Mouse (Mus musculus): Measurements from ENCODE around the gene Tnik. TPM values are rescaled to one million over a fixed set of nuclear protein-coding genes. Genes with fewer than 3 reads are reported as not detected.

The Tnik gene
- polyA plus RNA-seq, 1 experiment from 2014 or later, result 9.8 TPM

- H3K27ac ChIP-seq (ENCODE audit: low read length), result peak overlapping the region; percentile 81
- H3K9ac ChIP-seq (ENCODE audit: low read length), result peak overlapping the region; percentile 13; the same call in 1 of the 2 replicates
- no peaks in the 10 kb centered on the region for H3K9me3 ChIP-seq (replicated peaks; ENCODE audit: control insufficient read depth, low read length)
- WGBS, result 51% methylated on average over 9 of the region's 9 CpGs
- no peaks in the 10 kb centered on the region for H3K27me3 ChIP-seq (ENCODE audit: control insufficient read depth, insufficient read depth, low read length)
- peak; percentile 66 for ATAC-seq (replicated peaks; ENCODE audit: extremely low read depth, insufficient read depth, low FRiP score)
- peaks cover 6% of the 10 kb centered on the region; the same call in 1 of the 2 replicates for H3K4me1 ChIP-seq (ENCODE audit: control insufficient read depth, insufficient read depth, low read length)
- H3K36me3 ChIP-seq (ENCODE audit: control insufficient read depth, insufficient read depth), result no peaks in the 10 kb centered on the region
- no peak overlapping the region for H3K4me3 ChIP-seq (ENCODE audit: low read length)
- no peak overlapping the region for H3K4me2 ChIP-seq (ENCODE audit: low read depth, low read length)
These were observed 136.7 kb downstream of the Tnik start for GRCm38 (mm10) chr3:28399593-28400216.

DNA sequence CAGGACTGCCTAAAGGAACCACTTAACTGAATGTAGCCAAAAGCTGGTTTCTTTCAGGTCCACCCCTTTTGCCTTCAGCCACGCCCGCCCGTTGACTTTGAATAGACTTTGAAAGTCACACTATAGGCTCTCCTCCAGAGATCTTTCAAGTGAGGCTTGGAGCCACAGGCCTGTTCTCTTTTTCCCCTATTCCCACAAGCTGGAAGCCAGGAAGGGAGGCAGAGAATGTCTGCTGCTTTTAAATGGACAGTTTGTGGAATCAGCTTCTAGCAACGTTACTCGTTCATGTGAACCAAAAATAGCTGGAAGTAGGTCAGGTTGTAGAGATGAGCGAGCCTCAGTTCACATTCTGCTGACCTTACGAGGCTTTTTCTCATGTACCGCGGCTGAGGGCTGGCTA lies 138.3 kb downstream of the Tnik start:
- Histone ChIP-seq H3K4me3 (ENCODE audit: low read length) (no peak overlapping the region), H3K4me1 (ENCODE audit: control insufficient read depth, insufficient read depth, low read length) (peaks cover 6% of the 10 kb centered on the region; the same call in 1 of the 2 replicates), H3K9me3 (replicated peaks; ENCODE audit: control insufficient read depth, low read length) (no peaks in the 10 kb centered on the region; the same call in 1 of the 2 replicates), H3K9ac (ENCODE audit: low read length) (no peak overlapping the region), H3K27ac (ENCODE audit: low read length) (peak overlapping the region; percentile 70), H3K4me2 (ENCODE audit: low read depth, low read length) (no peak overlapping the region), H3K27me3 (ENCODE audit: control insufficient read depth, insufficient read depth, low read length) (no peaks in the 10 kb centered on the region), H3K36me3 (ENCODE audit: control insufficient read depth, insufficient read depth) (no peaks in the 10 kb centered on the region)
- 52% methylated on average over 9 of the region's 9 CpGs for WGBS
- no peak; the same call in 1 of the 2 replicates for ATAC-seq (replicated peaks; ENCODE audit: extremely low read depth, insufficient read depth, low FRiP score)

DNA sequence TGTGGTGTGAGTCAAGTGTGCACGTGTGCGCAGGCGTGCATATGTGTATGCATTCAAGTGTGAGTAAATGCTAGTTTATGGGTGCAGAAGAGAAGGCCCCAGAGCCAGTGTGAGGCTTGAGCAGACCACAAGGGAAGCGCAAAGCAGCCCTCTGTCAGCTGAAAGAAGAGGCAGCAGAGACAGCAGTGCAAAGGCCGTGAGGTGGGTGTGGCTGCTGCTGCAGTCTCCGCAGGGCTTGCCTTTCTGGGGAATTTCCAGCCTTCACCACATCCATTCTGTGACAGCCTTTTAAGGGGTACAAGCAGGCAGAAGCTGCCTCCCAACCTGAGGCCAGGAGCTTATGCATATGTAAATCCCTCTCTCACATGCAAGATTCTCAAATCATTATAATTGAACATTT lies 139.2 kb downstream of the Tnik start:
- H3K9ac ChIP-seq (ENCODE audit: low read length), result no peak overlapping the region
- no peak overlapping the region for H3K4me3 ChIP-seq (ENCODE audit: low read length)
- no peak overlapping the region for H3K27ac ChIP-seq (ENCODE audit: low read length)
- no peak for ATAC-seq (replicated peaks; ENCODE audit: extremely low read depth, insufficient read depth, low FRiP score)
- no peak overlapping the region for H3K4me2 ChIP-seq (ENCODE audit: low read depth, low read length)
- WGBS, result 69% methylated on average over 6 of the region's 6 CpGs
- no peaks in the 10 kb centered on the region for H3K36me3 ChIP-seq (ENCODE audit: control insufficient read depth, insufficient read depth)
- H3K4me1 ChIP-seq (ENCODE audit: control insufficient read depth, insufficient read depth, low read length), result peaks cover 6% of the 10 kb centered on the region; the same call in 1 of the 2 replicates
- H3K9me3 ChIP-seq (replicated peaks; ENCODE audit: control insufficient read depth, low read length), result no peaks in the 10 kb centered on the region; the same call in 1 of the 2 replicates
- no peaks in the 10 kb centered on the region for H3K27me3 ChIP-seq (ENCODE audit: control insufficient read depth, insufficient read depth, low read length)

GRCm38 (mm10) chr3:28405391-28405790 lies 142.4 kb downstream of the Tnik start:
- no peak overlapping the region for H3K27ac ChIP-seq (ENCODE audit: low read length)
- H3K4me3 ChIP-seq (ENCODE audit: low read length), result no peak overlapping the region
- H3K9me3 ChIP-seq (replicated peaks; ENCODE audit: control insufficient read depth, low read length), result no peaks in the 10 kb centered on the region; the same call in 1 of the 2 replicates
- 84% methylated on average over 2 of the region's 2 CpGs for WGBS
- no peak overlapping the region for H3K9ac ChIP-seq (ENCODE audit: low read length)
- H3K36me3 ChIP-seq (ENCODE audit: control insufficient read depth, insufficient read depth), result no peaks in the 10 kb centered on the region
- no peaks in the 10 kb centered on the region for H3K27me3 ChIP-seq (ENCODE audit: control insufficient read depth, insufficient read depth, low read length)
- peaks cover 6% of the 10 kb centered on the region; the same call in 1 of the 2 replicates for H3K4me1 ChIP-seq (ENCODE audit: control insufficient read depth, insufficient read depth, low read length)
- no peak for ATAC-seq (replicated peaks; ENCODE audit: extremely low read depth, insufficient read depth, low FRiP score)
- H3K4me2 ChIP-seq (ENCODE audit: low read depth, low read length), result no peak overlapping the region

DNA sequence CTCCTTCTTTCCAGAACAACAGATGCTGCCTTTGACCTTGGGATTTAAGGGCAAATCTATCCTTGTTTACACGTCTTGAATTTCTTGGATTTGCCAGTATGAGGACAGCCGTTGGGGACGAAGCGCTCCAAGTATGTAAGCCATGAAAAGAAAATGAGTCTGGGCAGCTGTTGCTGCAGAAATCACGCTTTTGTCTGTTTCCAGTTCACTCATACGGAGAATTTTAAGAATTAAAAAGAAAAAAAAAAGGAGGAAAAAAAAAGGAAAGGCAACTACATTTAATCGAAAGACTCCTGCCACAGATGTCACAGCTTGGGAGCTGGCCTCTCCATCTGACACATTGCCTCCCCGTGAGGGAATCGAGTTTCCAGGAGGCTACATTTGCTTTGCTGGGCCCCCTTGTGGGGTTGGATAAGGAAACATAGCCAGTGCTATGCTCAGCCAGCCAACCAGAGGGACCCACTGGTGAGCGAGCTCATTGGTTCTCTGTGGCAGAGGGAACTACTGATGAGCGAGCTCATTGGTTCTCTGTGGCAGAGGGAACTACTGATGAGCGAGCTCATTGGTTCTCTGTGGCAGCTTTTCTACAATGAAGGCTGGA lies 145.9 kb downstream of the Tnik start:
- ATAC-seq (replicated peaks; ENCODE audit: extremely low read depth, insufficient read depth, low FRiP score), result peak; percentile 73
- WGBS, result 51% methylated on average over 12 of the region's 12 CpGs
- H3K27ac ChIP-seq (ENCODE audit: low read length), result 0 out of 2 replicates have a peak overlapping the region, but pooled peaks have one; percentile 53

DNA sequence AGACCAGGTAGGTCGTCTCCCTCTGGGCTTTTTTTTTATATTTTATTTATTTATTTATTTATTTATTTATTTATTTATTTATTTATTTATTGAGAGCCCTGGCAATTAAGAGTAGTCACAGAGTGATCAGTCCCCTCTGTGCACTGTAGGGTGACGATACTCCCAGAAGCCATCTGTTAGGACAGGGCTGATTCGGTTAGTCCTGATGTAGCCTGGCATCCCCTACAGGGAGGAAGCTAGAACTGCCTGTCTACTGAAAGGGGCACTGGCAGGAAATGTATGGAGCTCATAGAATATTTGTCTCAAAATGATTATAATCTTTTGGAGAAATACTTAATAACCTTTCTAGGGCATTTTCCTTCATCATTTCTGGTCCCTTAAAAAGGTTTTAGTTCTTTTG lies 147.3 kb downstream of the Tnik start:
- no peaks in the 10 kb centered on the region; the same call in 1 of the 2 replicates for H3K9me3 ChIP-seq (replicated peaks; ENCODE audit: control insufficient read depth, low read length)
- H3K4me3 ChIP-seq (ENCODE audit: low read length), result no peak overlapping the region
- H3K27me3 ChIP-seq (ENCODE audit: control insufficient read depth, insufficient read depth, low read length), result no peaks in the 10 kb centered on the region
- H3K4me2 ChIP-seq (ENCODE audit: low read depth, low read length), result no peak overlapping the region
- H3K27ac ChIP-seq (ENCODE audit: low read length), result no peak overlapping the region
- H3K9ac ChIP-seq (ENCODE audit: low read length), result no peak overlapping the region
- WGBS, result 72% methylated on average over 3 of the region's 3 CpGs
- no peaks in the 10 kb centered on the region for H3K36me3 ChIP-seq (ENCODE audit: control insufficient read depth, insufficient read depth)
- ATAC-seq (replicated peaks; ENCODE audit: extremely low read depth, insufficient read depth, low FRiP score), result peak; percentile 64; the same call in 1 of the 2 replicates
- peaks cover 10% of the 10 kb centered on the region; the same call in 1 of the 2 replicates for H3K4me1 ChIP-seq (ENCODE audit: control insufficient read depth, insufficient read depth, low read length)

More for the DNA sequence above, 145.9 kb downstream of the Tnik start:
- Histone ChIP-seq H3K36me3 (ENCODE audit: control insufficient read depth, insufficient read depth) (no peaks in the 10 kb centered on the region), H3K9ac (ENCODE audit: low read length) (no peak overlapping the region), H3K27me3 (ENCODE audit: control insufficient read depth, insufficient read depth, low read length) (no peaks in the 10 kb centered on the region), H3K9me3 (replicated peaks; ENCODE audit: control insufficient read depth, low read length) (no peaks in the 10 kb centered on the region; the same call in 1 of the 2 replicates), H3K4me1 (ENCODE audit: control insufficient read depth, insufficient read depth, low read length) (peaks cover 10% of the 10 kb centered on the region; the same call in 1 of the 2 replicates), H3K4me2 (ENCODE audit: low read depth, low read length) (no peak overlapping the region), H3K4me3 (ENCODE audit: low read length) (no peak overlapping the region)

- H3K4me2 ChIP-seq (ENCODE audit: low read depth, low read length), result no peak overlapping the region
- ATAC-seq (replicated peaks; ENCODE audit: extremely low read depth, insufficient read depth, low FRiP score), result no peak
- 58% methylated on average over 2 of the region's 2 CpGs for WGBS
These were observed 153.0 kb downstream of the Tnik start for GRCm38 (mm10) chr3:28415986-28416385.

GRCm38 (mm10) chr3:28417091-28417715 lies 154.2 kb downstream of the Tnik start:
- no peak overlapping the region for H3K9ac ChIP-seq (ENCODE audit: low read length)
- H3K4me1 ChIP-seq (ENCODE audit: control insufficient read depth, insufficient read depth, low read length), result peaks cover 19% of the 10 kb centered on the region
- no peak for ATAC-seq (replicated peaks; ENCODE audit: extremely low read depth, insufficient read depth, low FRiP score)
- H3K9me3 ChIP-seq (replicated peaks; ENCODE audit: control insufficient read depth, low read length), result no peaks in the 10 kb centered on the region
- no peaks in the 10 kb centered on the region for H3K36me3 ChIP-seq (ENCODE audit: control insufficient read depth, insufficient read depth)
- H3K27ac ChIP-seq (ENCODE audit: low read length), result no peak overlapping the region
- H3K4me2 ChIP-seq (ENCODE audit: low read depth, low read length), result no peak overlapping the region
- no peaks in the 10 kb centered on the region for H3K27me3 ChIP-seq (ENCODE audit: control insufficient read depth, insufficient read depth, low read length)
- H3K4me3 ChIP-seq (ENCODE audit: low read length), result no peak overlapping the region
- 63% methylated on average over 5 of the region's 5 CpGs for WGBS

More at GRCm38 (mm10) chr3:28415986-28416385, 153.0 kb downstream of the Tnik start:
- Histone ChIP-seq H3K9me3 (replicated peaks; ENCODE audit: control insufficient read depth, low read length) (no peaks in the 10 kb centered on the region), H3K4me3 (ENCODE audit: low read length) (no peak overlapping the region), H3K36me3 (ENCODE audit: control insufficient read depth, insufficient read depth) (no peaks in the 10 kb centered on the region), H3K27ac (ENCODE audit: low read length) (no peak overlapping the region), H3K4me1 (ENCODE audit: control insufficient read depth, insufficient read depth, low read length) (peaks cover 17% of the 10 kb centered on the region), H3K27me3 (ENCODE audit: control insufficient read depth, insufficient read depth, low read length) (no peaks in the 10 kb centered on the region), H3K9ac (ENCODE audit: low read length) (no peak overlapping the region)

GRCm38 (mm10) chr3:28420194-28420593 lies 157.2 kb downstream of the Tnik start:
- Histone ChIP-seq H3K9me3 (replicated peaks; ENCODE audit: control insufficient read depth, low read length) (no peaks in the 10 kb centered on the region), H3K4me3 (ENCODE audit: low read length) (no peak overlapping the region), H3K4me2 (ENCODE audit: low read depth, low read length) (peak overlapping the region; percentile 16; the same call in 1 of the 2 replicates), H3K9ac (ENCODE audit: low read length) (no peak overlapping the region), H3K27ac (ENCODE audit: low read length) (peak overlapping the region; percentile 75), H3K4me1 (ENCODE audit: control insufficient read depth, insufficient read depth, low read length) (peaks cover 19% of the 10 kb centered on the region), H3K36me3 (ENCODE audit: control insufficient read depth, insufficient read depth) (no peaks in the 10 kb centered on the region), H3K27me3 (ENCODE audit: control insufficient read depth, insufficient read depth, low read length) (no peaks in the 10 kb centered on the region)
- ATAC-seq (replicated peaks; ENCODE audit: extremely low read depth, insufficient read depth, low FRiP score), result peak; percentile 78
- 44% methylated on average over 6 of the region's 6 CpGs for WGBS

Measured in heart, embryonic 16.5 days (tissue).